Mouse (Mus musculus): ENCODE results near the gene Card6.

DNA sequence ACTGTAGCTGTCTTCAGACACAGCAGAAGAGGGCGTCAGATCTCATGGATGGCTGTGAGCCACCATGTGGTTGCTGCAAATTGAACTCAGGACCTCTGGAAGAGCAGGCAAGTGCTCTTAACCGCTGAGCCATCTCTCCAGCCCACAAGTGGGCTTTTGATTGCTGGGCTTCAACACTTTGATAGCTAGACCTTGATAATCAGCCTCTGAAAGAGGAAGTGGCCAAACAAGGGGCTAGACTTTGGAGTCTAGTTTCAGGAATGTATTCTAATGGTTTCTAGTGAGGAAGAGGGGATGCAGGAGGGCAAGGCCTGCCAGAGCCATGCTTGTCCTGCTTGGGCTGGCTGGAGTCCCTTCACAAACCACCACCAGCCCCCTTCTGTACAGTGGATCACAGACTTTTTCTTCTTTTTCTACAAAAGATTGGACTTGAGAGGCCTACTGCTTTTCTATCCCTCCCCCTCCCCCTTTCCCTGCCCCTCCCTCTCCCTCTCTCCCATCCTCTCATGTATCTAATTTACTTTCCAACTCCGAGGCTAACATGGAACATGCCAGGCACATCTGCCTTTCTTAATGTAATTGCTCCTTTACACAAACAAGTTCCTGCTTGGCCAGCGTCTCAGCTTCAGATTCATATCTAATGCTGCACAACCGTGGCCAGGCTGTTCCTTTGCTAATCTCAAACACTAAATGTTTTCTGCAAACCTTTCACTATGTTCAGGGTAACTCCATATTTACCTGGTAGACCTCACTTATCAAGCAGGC is 20.0 kb upstream of the Card6 start:
- TF ChIP-seq POLR2A (IDR thresholded peaks at IDR 0.05; ENCODE audit: low read depth, low read length) = no peak
- TF ChIP-seq CTCF (IDR thresholded peaks at IDR 0.05; ENCODE audit: extremely low read depth, insufficient read depth, insufficient read length, insufficient replicate concordance) = no peak
